Mouse (Mus musculus): Measurements from ENCODE around the gene Cpm. TPM values are rescaled to one million over a fixed set of nuclear protein-coding genes. Genes with fewer than 3 reads are reported as not detected.

Gene Cpm
- polyA plus RNA-seq, 1 experiment from 2014 or later = 43.6 TPM

GRCm38 (mm10) chr10:117633564-117634208 lies 4.4 kb downstream of the Cpm start:
- Histone ChIP-seq H3K4me3 (ENCODE audit: low read depth, low read length) (no peak overlapping the region), H3K9me3 (ENCODE audit: control insufficient read depth, low read length) (no peaks in the 10 kb centered on the region), H3K36me3 (ENCODE audit: control insufficient read depth, insufficient read depth, low read length) (no peaks in the 10 kb centered on the region), H3K9ac (ENCODE audit: low read depth, low read length) (no peak overlapping the region), H3K4me2 (ENCODE audit: low read depth, low read length) (no peak overlapping the region), H3K27me3 (replicated peaks; ENCODE audit: control insufficient read depth, insufficient read depth, low read length) (peaks cover 23% of the 10 kb centered on the region), H3K27ac (replicated peaks; ENCODE audit: low read depth, low read length) (no peak overlapping the region), H3K4me1 (ENCODE audit: control insufficient read depth, insufficient read depth, low read length) (peaks cover 4% of the 10 kb centered on the region; the same call in 1 of the 2 replicates)
- ATAC-seq (ENCODE audit: low read depth) = no peak
- WGBS = 81% methylated on average over 5 of the region's 5 CpGs
- DNase-seq (ENCODE audit: low spot score) = no peak

- no peak for ATAC-seq (ENCODE audit: low read depth)
- H3K4me2 ChIP-seq (ENCODE audit: low read depth, low read length) = no peak overlapping the region
- no peaks in the 10 kb centered on the region for H3K9me3 ChIP-seq (ENCODE audit: control insufficient read depth, low read length)
- H3K27ac ChIP-seq (replicated peaks; ENCODE audit: low read depth, low read length) = no peak overlapping the region
- no peak overlapping the region for H3K9ac ChIP-seq (ENCODE audit: low read depth, low read length)
- peaks cover 16% of the 10 kb centered on the region for H3K27me3 ChIP-seq (replicated peaks; ENCODE audit: control insufficient read depth, insufficient read depth, low read length)
- DNase-seq (ENCODE audit: low spot score) = no peak
- no peaks in the 10 kb centered on the region for H3K4me1 ChIP-seq (ENCODE audit: control insufficient read depth, insufficient read depth, low read length)
- WGBS = 82% methylated on average over 10 of the region's 10 CpGs
- no peak overlapping the region for H3K4me3 ChIP-seq (ENCODE audit: low read depth, low read length)
- no peaks in the 10 kb centered on the region for H3K36me3 ChIP-seq (ENCODE audit: control insufficient read depth, insufficient read depth, low read length)
Observed at GRCm38 (mm10) chr10:117634323-117635030, 5.2 kb downstream of the Cpm start.

GRCm38 (mm10) chr10:117635078-117635771 lies 5.9 kb downstream of the Cpm start:
- DNase-seq (ENCODE audit: low spot score) (no peak), ATAC-seq (ENCODE audit: low read depth) (no peak)
- Histone ChIP-seq H3K4me1 (ENCODE audit: control insufficient read depth, insufficient read depth, low read length) (no peaks in the 10 kb centered on the region), H3K27me3 (replicated peaks; ENCODE audit: control insufficient read depth, insufficient read depth, low read length) (peaks cover 8% of the 10 kb centered on the region), H3K4me3 (ENCODE audit: low read depth, low read length) (no peak overlapping the region), H3K9ac (ENCODE audit: low read depth, low read length) (no peak overlapping the region), H3K36me3 (ENCODE audit: control insufficient read depth, insufficient read depth, low read length) (no peaks in the 10 kb centered on the region), H3K9me3 (ENCODE audit: control insufficient read depth, low read length) (no peaks in the 10 kb centered on the region), H3K27ac (replicated peaks; ENCODE audit: low read depth, low read length) (no peak overlapping the region), H3K4me2 (ENCODE audit: low read depth, low read length) (no peak overlapping the region)
- WGBS = 90% methylated on average over 8 of the region's 8 CpGs

- ATAC-seq (ENCODE audit: low read depth) (no peak), DNase-seq (ENCODE audit: low spot score) (no peak)
- Histone ChIP-seq H3K27me3 (replicated peaks; ENCODE audit: control insufficient read depth, insufficient read depth, low read length) (peaks cover under 1% of the 10 kb centered on the region; the same call in 1 of the 2 replicates), H3K4me3 (ENCODE audit: low read depth, low read length) (no peak overlapping the region), H3K4me2 (ENCODE audit: low read depth, low read length) (no peak overlapping the region), H3K36me3 (ENCODE audit: control insufficient read depth, insufficient read depth, low read length) (no peaks in the 10 kb centered on the region), H3K9me3 (ENCODE audit: control insufficient read depth, low read length) (no peaks in the 10 kb centered on the region), H3K9ac (ENCODE audit: low read depth, low read length) (no peak overlapping the region), H3K27ac (replicated peaks; ENCODE audit: low read depth, low read length) (no peak overlapping the region), H3K4me1 (ENCODE audit: control insufficient read depth, insufficient read depth, low read length) (no peaks in the 10 kb centered on the region)
- WGBS = 97% methylated on average over 3 of the region's 3 CpGs
Observed at GRCm38 (mm10) chr10:117635823-117636589, 6.7 kb downstream of the Cpm start.

GRCm38 (mm10) chr10:117637062-117637744 lies 7.9 kb downstream of the Cpm start:
- no peaks in the 10 kb centered on the region for H3K36me3 ChIP-seq (ENCODE audit: control insufficient read depth, insufficient read depth, low read length)
- H3K27me3 ChIP-seq (replicated peaks; ENCODE audit: control insufficient read depth, insufficient read depth, low read length) = no peaks in the 10 kb centered on the region
- DNase-seq (ENCODE audit: low spot score) (no peak), ATAC-seq (ENCODE audit: low read depth) (no peak)
- H3K9me3 ChIP-seq (ENCODE audit: control insufficient read depth, low read length) = no peaks in the 10 kb centered on the region
- no peak overlapping the region for H3K4me2 ChIP-seq (ENCODE audit: low read depth, low read length)
- H3K4me3 ChIP-seq (ENCODE audit: low read depth, low read length) = no peak overlapping the region
- 58% methylated on average over 9 of the region's 9 CpGs for WGBS
- no peak overlapping the region for H3K27ac ChIP-seq (replicated peaks; ENCODE audit: low read depth, low read length)
- H3K9ac ChIP-seq (ENCODE audit: low read depth, low read length) = no peak overlapping the region
- H3K4me1 ChIP-seq (ENCODE audit: control insufficient read depth, insufficient read depth, low read length) = 0 out of 2 replicates have a peak, but pooled peaks cover 5% of the 10 kb centered on the region

GRCm38 (mm10) chr10:117637745-117638577 lies 8.7 kb downstream of the Cpm start:
- ATAC-seq (ENCODE audit: low read depth) (no peak), DNase-seq (ENCODE audit: low spot score) (no peak)
- 68% methylated on average over 9 of the region's 9 CpGs for WGBS
- 0 out of 2 replicates have a peak, but pooled peaks cover 5% of the 10 kb centered on the region for H3K4me1 ChIP-seq (ENCODE audit: control insufficient read depth, insufficient read depth, low read length)
- H3K9ac ChIP-seq (ENCODE audit: low read depth, low read length) = no peak overlapping the region
- no peak overlapping the region for H3K4me3 ChIP-seq (ENCODE audit: low read depth, low read length)
- H3K4me2 ChIP-seq (ENCODE audit: low read depth, low read length) = no peak overlapping the region
- no peaks in the 10 kb centered on the region for H3K9me3 ChIP-seq (ENCODE audit: control insufficient read depth, low read length)
- no peaks in the 10 kb centered on the region for H3K27me3 ChIP-seq (replicated peaks; ENCODE audit: control insufficient read depth, insufficient read depth, low read length)
- no peaks in the 10 kb centered on the region for H3K36me3 ChIP-seq (ENCODE audit: control insufficient read depth, insufficient read depth, low read length)
- H3K27ac ChIP-seq (replicated peaks; ENCODE audit: low read depth, low read length) = no peak overlapping the region

- H3K9me3 ChIP-seq (ENCODE audit: control insufficient read depth, low read length) = no peaks in the 10 kb centered on the region
- no peak overlapping the region for H3K4me3 ChIP-seq (ENCODE audit: low read depth, low read length)
- ATAC-seq (ENCODE audit: low read depth) = no peak
- H3K27me3 ChIP-seq (replicated peaks; ENCODE audit: control insufficient read depth, insufficient read depth, low read length) = no peaks in the 10 kb centered on the region
- 93% methylated on average over 7 of the region's 7 CpGs for WGBS
- no peak overlapping the region for H3K4me2 ChIP-seq (ENCODE audit: low read depth, low read length)
- H3K27ac ChIP-seq (replicated peaks; ENCODE audit: low read depth, low read length) = no peak overlapping the region
- no peaks in the 10 kb centered on the region for H3K36me3 ChIP-seq (ENCODE audit: control insufficient read depth, insufficient read depth, low read length)
- no peak for DNase-seq (ENCODE audit: low spot score)
- H3K9ac ChIP-seq (ENCODE audit: low read depth, low read length) = no peak overlapping the region
- H3K4me1 ChIP-seq (ENCODE audit: control insufficient read depth, insufficient read depth, low read length) = 0 out of 2 replicates have a peak, but pooled peaks cover 5% of the 10 kb centered on the region
Observed at GRCm38 (mm10) chr10:117638578-117639220, 9.4 kb downstream of the Cpm start.

All from embryonic facial prominence, embryonic 14.5 days (tissue).